Mouse (Mus musculus): Measurements from ENCODE around the gene Frmd4a. TPM values are rescaled to one million over a fixed set of nuclear protein-coding genes. Genes with fewer than 3 reads are reported as not detected.

Gene Frmd4a
- total and polyA plus RNA-seq, 2 experiments from 2014 or later = 40.7 to 55.8 TPM

DNA sequence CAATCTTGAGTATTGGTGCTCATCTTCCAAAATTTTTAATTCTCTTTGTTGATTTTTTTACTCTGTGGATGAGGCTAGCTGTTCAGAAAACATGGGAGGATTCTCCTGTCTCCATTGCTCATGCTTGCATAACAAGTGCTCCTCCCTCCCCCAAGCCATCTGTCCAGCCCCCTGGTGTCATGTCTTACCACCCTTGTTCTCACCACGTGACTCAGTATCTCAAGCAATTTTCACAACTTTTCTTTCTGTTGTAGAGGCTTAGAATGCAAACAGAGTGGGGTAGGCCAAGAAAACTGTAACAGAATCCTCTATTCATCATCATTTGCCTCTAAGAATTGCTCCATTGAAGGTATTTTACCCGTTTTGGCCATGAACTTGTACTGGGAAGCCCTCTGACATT lies 273.6 kb downstream of the Frmd4a start:
- Histone ChIP-seq H3K27ac (no peak overlapping the region), H3K4me3 (ENCODE audit: low read length) (no peak overlapping the region), H3K9me3 (ENCODE audit: low read length) (no peaks in the 10 kb centered on the region), H3K36me3 (ENCODE audit: insufficient read depth, low read length) (no peaks in the 10 kb centered on the region), H3K4me1 (ENCODE audit: insufficient read depth, low read length) (peaks cover 5% of the 10 kb centered on the region), H3K9ac (replicated peaks; ENCODE audit: low read length) (no peak overlapping the region), H3K27me3 (ENCODE audit: insufficient read depth, low read length) (no peaks in the 10 kb centered on the region), H3K4me2 (ENCODE audit: low read depth, low read length) (no peak overlapping the region)
- 54% methylated on average over 2 of the region's 2 CpGs for WGBS
- ATAC-seq (no peak), DNase-seq (ENCODE audit: low spot score) (no peak)
- TF ChIP-seq CTCF (IDR thresholded peaks at IDR 0.05; ENCODE audit: low read depth) = no peak

DNA sequence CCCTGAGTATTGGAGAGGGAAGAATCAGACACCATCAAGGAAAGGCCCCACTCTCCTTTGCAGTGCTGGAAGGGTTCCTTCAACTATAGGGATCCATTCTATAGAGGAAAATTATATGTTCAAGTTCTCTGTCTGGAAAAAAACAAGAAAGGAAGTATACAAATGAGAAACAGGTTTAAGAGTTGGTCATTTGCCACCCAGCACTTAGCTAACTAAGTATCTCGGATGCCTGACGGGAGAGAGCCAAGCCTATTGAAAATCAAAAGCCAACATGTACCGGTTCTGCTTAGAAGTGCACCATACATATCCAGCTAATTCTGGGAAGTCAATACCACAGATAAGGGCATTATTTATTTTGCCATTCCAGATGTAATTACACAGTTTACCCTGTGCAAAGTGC lies 274.2 kb downstream of the Frmd4a start:
- Histone ChIP-seq H3K4me1 (ENCODE audit: insufficient read depth, low read length) (peaks cover under 1% of the 10 kb centered on the region; the same call in 1 of the 2 replicates), H3K4me2 (ENCODE audit: low read depth, low read length) (no peak overlapping the region), H3K36me3 (ENCODE audit: insufficient read depth, low read length) (no peaks in the 10 kb centered on the region), H3K4me3 (ENCODE audit: low read length) (no peak overlapping the region), H3K9ac (replicated peaks; ENCODE audit: low read length) (no peak overlapping the region), H3K9me3 (ENCODE audit: low read length) (no peaks in the 10 kb centered on the region), H3K27me3 (ENCODE audit: insufficient read depth, low read length) (no peaks in the 10 kb centered on the region), H3K27ac (no peak overlapping the region)
- 98% methylated on average over 3 of the region's 3 CpGs for WGBS
- ATAC-seq (no peak), DNase-seq (ENCODE audit: low spot score) (no peak)
- TF ChIP-seq CTCF (IDR thresholded peaks at IDR 0.05; ENCODE audit: low read depth) = no peak

DNA sequence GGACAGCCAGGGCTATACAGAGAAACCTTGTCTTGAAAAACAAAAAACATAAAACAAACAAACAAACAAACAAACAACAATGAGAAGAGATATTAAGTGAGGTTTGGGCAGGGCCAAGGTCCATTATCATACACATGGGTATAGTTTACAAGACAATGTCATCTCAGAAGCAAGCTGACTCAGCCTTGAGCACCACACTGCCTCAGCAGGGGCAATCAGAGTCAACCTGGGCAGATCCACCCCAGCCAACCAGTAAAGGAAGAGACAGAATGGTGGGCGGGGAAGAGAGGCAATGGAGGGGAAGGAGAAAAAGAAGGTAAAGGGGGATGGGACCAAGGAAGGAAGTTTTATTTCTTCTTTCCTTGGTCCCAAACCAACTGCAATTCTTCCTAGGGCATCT lies 276.2 kb downstream of the Frmd4a start:
- Histone ChIP-seq H3K9me3 (ENCODE audit: low read length) (no peaks in the 10 kb centered on the region), H3K27ac (no peak overlapping the region), H3K4me2 (ENCODE audit: low read depth, low read length) (no peak overlapping the region), H3K4me1 (ENCODE audit: insufficient read depth, low read length) (no peaks in the 10 kb centered on the region), H3K27me3 (ENCODE audit: insufficient read depth, low read length) (no peaks in the 10 kb centered on the region), H3K9ac (replicated peaks; ENCODE audit: low read length) (no peak overlapping the region), H3K4me3 (ENCODE audit: low read length) (no peak overlapping the region), H3K36me3 (ENCODE audit: insufficient read depth, low read length) (no peaks in the 10 kb centered on the region)
- no peak for ATAC-seq
- 100% methylated on average over 1 of the region's 1 CpGs for WGBS
- no peak for DNase-seq (ENCODE audit: low spot score)
- no peak for TF ChIP-seq CTCF (IDR thresholded peaks at IDR 0.05; ENCODE audit: low read depth)

DNA sequence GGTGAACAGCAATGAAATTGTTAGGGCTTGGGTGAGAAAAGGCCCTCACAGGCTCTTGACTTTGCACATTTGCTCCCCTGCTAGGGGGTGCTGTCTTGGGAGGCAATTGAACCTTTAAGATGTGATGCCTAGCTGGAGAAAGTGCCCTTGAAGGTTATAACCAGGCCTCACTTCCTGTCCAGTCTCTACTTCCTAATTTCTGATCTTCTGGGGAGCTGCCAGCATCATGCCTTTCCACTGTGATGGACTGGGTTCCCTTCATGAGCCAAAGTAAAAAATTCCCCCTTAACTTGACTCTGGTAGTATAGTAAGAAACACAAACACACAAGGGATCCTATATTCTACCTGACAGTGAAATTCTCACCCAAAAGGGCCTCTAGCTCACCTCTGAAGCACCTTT lies 278.1 kb downstream of the Frmd4a start:
- Histone ChIP-seq H3K4me1 (ENCODE audit: insufficient read depth, low read length) (no peaks in the 10 kb centered on the region; the same call in 1 of the 2 replicates), H3K36me3 (ENCODE audit: insufficient read depth, low read length) (no peaks in the 10 kb centered on the region), H3K27ac (no peak overlapping the region), H3K9ac (replicated peaks; ENCODE audit: low read length) (no peak overlapping the region), H3K4me3 (ENCODE audit: low read length) (no peak overlapping the region), H3K27me3 (ENCODE audit: insufficient read depth, low read length) (no peaks in the 10 kb centered on the region), H3K9me3 (ENCODE audit: low read length) (no peaks in the 10 kb centered on the region), H3K4me2 (ENCODE audit: low read depth, low read length) (no peak overlapping the region)
- ATAC-seq = no peak
- no peak for TF ChIP-seq CTCF (IDR thresholded peaks at IDR 0.05; ENCODE audit: low read depth)
- no peak for DNase-seq (ENCODE audit: low spot score)

DNA sequence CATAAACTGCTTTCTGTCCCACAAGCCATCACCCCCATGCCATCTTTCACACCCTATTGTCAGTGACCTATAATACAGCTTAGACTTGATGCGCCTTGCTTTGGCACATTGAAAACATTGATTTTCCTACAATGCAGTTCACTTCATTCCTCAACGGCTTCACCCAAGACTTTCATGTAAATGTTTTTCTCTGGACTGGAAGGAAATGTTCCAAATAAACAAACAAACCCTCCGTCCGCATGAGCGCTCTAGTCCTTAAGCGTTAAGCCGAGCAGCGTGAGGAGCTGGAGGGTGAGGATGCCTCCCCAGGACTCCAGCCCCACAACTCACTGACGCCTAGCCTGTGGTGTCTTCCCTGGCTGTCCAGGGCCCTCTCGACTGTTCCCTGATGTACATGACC lies 279.4 kb downstream of the Frmd4a start:
- Histone ChIP-seq H3K4me1 (ENCODE audit: insufficient read depth, low read length) (no peaks in the 10 kb centered on the region; the same call in 1 of the 2 replicates), H3K27ac (no peak overlapping the region), H3K9ac (replicated peaks; ENCODE audit: low read length) (no peak overlapping the region), H3K4me2 (ENCODE audit: low read depth, low read length) (no peak overlapping the region), H3K27me3 (ENCODE audit: insufficient read depth, low read length) (no peaks in the 10 kb centered on the region), H3K9me3 (ENCODE audit: low read length) (no peaks in the 10 kb centered on the region), H3K36me3 (ENCODE audit: insufficient read depth, low read length) (no peaks in the 10 kb centered on the region), H3K4me3 (ENCODE audit: low read length) (no peak overlapping the region)
- no peak for TF ChIP-seq CTCF (IDR thresholded peaks at IDR 0.05; ENCODE audit: low read depth)
- 51% methylated on average over 10 of the region's 10 CpGs for WGBS
- no peak for ATAC-seq
- no peak for DNase-seq (ENCODE audit: low spot score)

DNA sequence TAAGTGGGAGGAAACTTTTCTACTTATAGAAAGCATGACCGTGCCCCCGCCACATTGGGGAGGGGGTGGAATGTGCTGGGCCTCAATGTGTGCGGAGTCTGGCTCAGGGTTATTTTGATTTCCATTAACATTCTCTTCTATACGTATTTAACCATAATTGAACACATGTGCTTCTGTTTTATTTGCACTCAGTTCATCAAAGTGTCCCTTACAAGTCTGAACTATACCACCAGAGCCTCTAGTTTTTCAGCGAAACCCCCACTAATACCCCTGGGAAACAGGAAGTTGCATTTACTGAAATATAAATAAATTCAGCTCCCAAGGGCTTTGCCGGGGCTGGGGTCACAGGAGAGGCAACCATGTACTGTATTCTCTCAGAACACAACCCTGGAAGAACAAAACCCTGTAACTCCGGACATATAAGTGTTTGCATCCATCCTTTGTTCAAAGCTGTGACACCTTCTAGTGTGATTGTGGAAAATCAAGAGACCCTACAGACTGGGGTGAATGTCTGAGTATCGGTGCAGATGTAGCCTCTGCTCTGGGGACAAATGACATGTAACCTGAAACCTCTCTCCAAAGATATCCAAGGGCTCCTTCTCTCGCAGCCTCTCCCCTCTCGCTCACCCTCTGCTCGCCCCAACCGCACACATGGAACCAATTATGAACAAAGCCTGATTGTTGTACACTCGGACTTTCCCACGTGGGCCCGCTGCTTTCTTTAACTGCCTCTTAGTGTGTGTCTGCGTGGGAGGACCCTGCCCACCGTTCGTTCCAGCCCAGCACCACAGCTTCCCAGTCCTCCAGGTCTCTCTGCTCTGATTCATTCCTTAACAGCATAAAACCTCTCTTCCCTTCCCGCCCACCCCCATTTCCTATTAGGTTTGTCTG lies 281.1 kb downstream of the Frmd4a start:
- DNase-seq (ENCODE audit: low spot score) = peak; percentile 54
- Histone ChIP-seq H3K4me1 (ENCODE audit: insufficient read depth, low read length) (no peaks in the 10 kb centered on the region; the same call in 1 of the 2 replicates), H3K27ac (peak overlapping the region; percentile 64; the same call in 1 of the 2 replicates), H3K36me3 (ENCODE audit: insufficient read depth, low read length) (no peaks in the 10 kb centered on the region), H3K9ac (replicated peaks; ENCODE audit: low read length) (no peak overlapping the region), H3K9me3 (ENCODE audit: low read length) (no peaks in the 10 kb centered on the region), H3K4me3 (ENCODE audit: low read length) (no peak overlapping the region), H3K4me2 (ENCODE audit: low read depth, low read length) (peak overlapping the region; percentile 31; the same call in 1 of the 2 replicates), H3K27me3 (ENCODE audit: insufficient read depth, low read length) (no peaks in the 10 kb centered on the region)
- peak; percentile 38; the same call in 1 of the 2 replicates for ATAC-seq
- no peak for TF ChIP-seq CTCF (IDR thresholded peaks at IDR 0.05; ENCODE audit: low read depth)
- 16% methylated on average over 19 of the region's 19 CpGs for WGBS

DNA sequence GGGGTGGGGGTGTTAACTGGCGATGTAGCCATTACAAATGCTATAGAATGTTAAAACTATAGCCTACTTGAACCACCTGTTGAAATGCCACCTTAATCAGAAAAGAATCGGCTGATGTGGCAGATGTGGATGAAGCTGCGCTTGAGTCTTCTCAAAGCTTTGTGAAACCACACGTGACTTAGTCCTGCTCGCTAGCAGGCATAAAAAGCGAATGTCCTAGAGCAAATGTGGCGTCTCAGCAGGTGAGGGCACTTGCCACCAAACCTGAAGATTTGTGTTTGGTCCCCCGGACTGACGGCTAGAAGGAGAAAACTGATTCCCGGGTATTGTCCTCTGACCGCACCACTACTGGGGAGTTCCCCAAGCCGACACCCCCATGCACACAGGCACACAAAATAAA lies 282.1 kb downstream of the Frmd4a start:
- no peak overlapping the region for H3K9ac ChIP-seq (replicated peaks; ENCODE audit: low read length)
- no peaks in the 10 kb centered on the region for H3K9me3 ChIP-seq (ENCODE audit: low read length)
- no peaks in the 10 kb centered on the region for H3K36me3 ChIP-seq (ENCODE audit: insufficient read depth, low read length)
- H3K27me3 ChIP-seq (ENCODE audit: insufficient read depth, low read length) = no peaks in the 10 kb centered on the region
- DNase-seq (ENCODE audit: low spot score) (no peak), ATAC-seq (no peak)
- no peak overlapping the region for H3K27ac ChIP-seq
- 66% methylated on average over 12 of the region's 12 CpGs for WGBS
- H3K4me2 ChIP-seq (ENCODE audit: low read depth, low read length) = peak overlapping the region; percentile 53; the same call in 1 of the 2 replicates
- H3K4me3 ChIP-seq (ENCODE audit: low read length) = no peak overlapping the region
- TF ChIP-seq CTCF (IDR thresholded peaks at IDR 0.05; ENCODE audit: low read depth) = no peak
- no peaks in the 10 kb centered on the region; the same call in 1 of the 2 replicates for H3K4me1 ChIP-seq (ENCODE audit: insufficient read depth, low read length)

All from hindbrain, postnatal 0 days (tissue).